Mouse (Mus musculus) activated CD4-positive, CD25-positive, alpha-beta regulatory T cell, adult 4 months (primary cell): ENCODE measurements around the gene Olfr1418. TPM values are rescaled to one million over a fixed set of nuclear protein-coding genes. Genes with fewer than 3 reads are reported as not detected.

Source experiments
- ATAC-seq: one replicate; pipeline ENCODE4 v1.8.0; 2017
- polyA plus RNA-seq, 2 experiments: library from polyadenylated mRNA; unstranded; fragments of 100-300 nt; shearing (Covaris generic); gene quantifications; one replicate each; pipeline ENCODE4 v1.2.1; 2017

The Olfr1418 gene
- polyA plus RNA-seq, 2 experiments from 2014 or later: not detected

GRCm38 (mm10) chr19:11810003-11810758 is 50.7 kb downstream of the Olfr1418 start:
- ATAC-seq: no peak

- no peak for ATAC-seq
Measured at GRCm38 (mm10) chr19:11808452-11808851, 52.4 kb downstream of the Olfr1418 start.

DNA sequence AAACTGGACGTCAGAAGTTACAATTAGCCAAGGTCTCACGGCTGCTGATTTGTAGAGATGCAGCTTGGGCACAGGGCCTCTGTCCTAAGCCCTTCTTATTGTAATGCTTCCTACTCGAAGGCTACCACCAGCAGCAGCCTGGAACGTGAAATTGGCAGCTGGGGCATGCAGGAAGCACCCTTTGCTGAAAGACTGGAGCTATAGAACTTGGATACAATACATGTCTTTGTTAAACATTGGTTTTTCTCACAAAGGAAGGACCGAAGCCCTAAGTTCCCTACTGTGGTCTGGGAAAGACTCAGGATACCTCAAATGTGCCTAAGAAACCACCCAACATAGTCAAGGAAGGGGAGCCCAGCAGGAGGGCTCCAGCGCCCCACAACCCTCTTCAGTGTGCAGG is 53.0 kb downstream of the Olfr1418 start:
- ATAC-seq: no peak

GRCm38 (mm10) chr19:11807251-11807650 is 53.6 kb downstream of the Olfr1418 start:
- no peak for ATAC-seq

- no peak for ATAC-seq
Measured at GRCm38 (mm10) chr19:11804423-11804822, 56.4 kb downstream of the Olfr1418 start.

Other genes starting within 250 kb of the Olfr1418 start
- gene Ms4a2, start 237.3 kb downstream of the Olfr1418 start, polyA plus RNA-seq: not detected
- gene Ms4a3, start 220.2 kb downstream of the Olfr1418 start, polyA plus RNA-seq: not detected
- gene Oosp2, start 200.5 kb downstream of the Olfr1418 start, polyA plus RNA-seq: not detected
- gene Oosp1, start 169.9 kb downstream of the Olfr1418 start, polyA plus RNA-seq: not detected
- gene Oosp3, start 164.0 kb downstream of the Olfr1418 start, polyA plus RNA-seq: not detected
- not detected for gene Gif, start 113.5 kb downstream of the Olfr1418 start, polyA plus RNA-seq
- 10 to 100 TPM; 51.5 to 52.4 TPM for gene Mrpl16, start 90.7 kb downstream of the Olfr1418 start, polyA plus RNA-seq
- 1 to 10 TPM; 1.8 to 2.9 TPM for gene Stx3, start 41.7 kb downstream of the Olfr1418 start, polyA plus RNA-seq
- not detected for gene Olfr1417, start 21.8 kb downstream of the Olfr1418 start, polyA plus RNA-seq
- gene Olfr1419, start 14.0 kb upstream of the Olfr1418 start, polyA plus RNA-seq: not detected
- not detected for gene Olfr1420, start 25.5 kb upstream of the Olfr1418 start, polyA plus RNA-seq
- 10 to 100 TPM; 14.5 to 15.9 TPM for gene Patl1, start 51.3 kb upstream of the Olfr1418 start, polyA plus RNA-seq
- gene Osbp, start 104.9 kb upstream of the Olfr1418 start, polyA plus RNA-seq: 1 to 10 TPM; 6.7 to 7.3 TPM
- under 1 TPM in 1 of 2 experiments, not detected in 1; 0.05 TPM for gene Olfr1423, start 180.3 kb upstream of the Olfr1418 start, polyA plus RNA-seq
- gene Olfr1424, start 201.6 kb upstream of the Olfr1418 start, polyA plus RNA-seq: not detected
- gene Olfr1425, start 216.7 kb upstream of the Olfr1418 start, polyA plus RNA-seq: not detected
- not detected for gene Olfr1426, start 230.9 kb upstream of the Olfr1418 start, polyA plus RNA-seq
- gene Olfr1427, start 242.3 kb upstream of the Olfr1418 start, polyA plus RNA-seq: not detected